Mouse (Mus musculus) left cerebral cortex, adult 2 months (tissue): Measurements from ENCODE around the gene Tctex1d2. TPM values are rescaled to one million over a fixed set of nuclear protein-coding genes. Genes with fewer than 3 reads are reported as not detected.
"Not testable (repeated sequence)": the region's sequence is repeated elsewhere in the genome, so short reads cannot be mapped to it uniquely, and the experiment has no call there.

Experiments
- DNase-seq, 2 experiments: peaks; one replicate each; pipeline ENCODE4 v3.0.0; 2021 to 2022; ENCODE audit warnings: low spot score in 2 of 2, mixed read lengths in 1 of 2; ENCODE audit errors: extremely low spot score in 1 of 2
- H3K27ac ChIP-seq: fragments of 200-600 bp; 2 replicates; pipeline ENCODE4 v1.8.1; 2022
- H3K4me3 ChIP-seq: fragments of 200-600 bp; 2 replicates; pipeline ENCODE4 v1.8.1; 2022
- CTCF ChIP-seq: fragments of 200-600 bp; IDR thresholded peaks from 2 replicates; pipeline ENCODE4 v1.8.1; 2022; ENCODE audit warnings: antibody characterized with exemption, mild to moderate bottlenecking, moderate library complexity
- intact Hi-C: fragments of 180-260 bp; cut with DNase I; formaldehyde crosslinking; loops from one replicate; pipeline ENCODE4 v1.15.1; 2025
- total RNA-seq, 2 experiments: library from RNA; stranded (reverse); gene quantifications; 2 replicates each; pipeline ENCODE4 v1.2.3; 2021

Tctex1d2 gene
- total RNA-seq, 2 experiments from 2014 or later: 13.6 to 14.9 TPM

GRCm38 (mm10) chr16:32434066-32434465 lies 14.6 kb downstream of the Tctex1d2 start:
- intact Hi-C loops: no loop called here
- Histone ChIP-seq H3K27ac (no peak overlapping the region), H3K4me3 (no peak overlapping the region)
- no peak for DNase-seq
- no peak for TF ChIP-seq CTCF

DNA sequence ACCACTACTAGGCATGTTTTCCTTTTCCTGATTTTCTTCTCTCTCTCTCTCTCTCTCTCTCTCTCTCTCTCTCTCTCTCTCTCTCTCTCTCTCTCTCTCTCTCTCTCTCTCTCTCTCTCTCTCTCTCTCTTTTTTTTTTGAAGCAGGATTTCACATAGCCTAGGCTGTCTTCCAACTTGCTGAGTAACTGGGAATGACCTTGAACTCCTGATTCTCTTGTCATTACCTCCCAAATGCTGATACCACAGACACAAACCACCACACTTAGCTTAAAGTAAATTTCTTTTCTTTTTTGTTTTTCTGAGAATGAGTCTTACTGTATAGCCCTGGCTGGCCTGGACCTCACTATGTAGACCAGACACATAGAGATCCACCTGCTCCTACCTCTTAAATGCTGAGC lies 15.2 kb downstream of the Tctex1d2 start:
- intact Hi-C loops: no loop called here

GRCm38 (mm10) chr16:32436657-32437056 lies 17.2 kb downstream of the Tctex1d2 start:
- TF ChIP-seq CTCF: no peak
- intact Hi-C loops: no loop called here
- no peak for DNase-seq
- no peak overlapping the region for H3K4me3 ChIP-seq
- no peak overlapping the region for H3K27ac ChIP-seq

More for the DNA sequence above, 15.2 kb downstream of the Tctex1d2 start:
- Histone ChIP-seq H3K27ac (no peak overlapping the region), H3K4me3 (no peak overlapping the region)
- no peak for TF ChIP-seq CTCF
- no peak for DNase-seq

- no peak for DNase-seq
- Histone ChIP-seq H3K27ac (no peak overlapping the region), H3K4me3 (no peak overlapping the region)
- intact Hi-C loops: no loop called here
- TF ChIP-seq CTCF: no peak
Measured at GRCm38 (mm10) chr16:32437266-32437665, 17.8 kb downstream of the Tctex1d2 start.

- intact Hi-C loops: no loop called here
- DNase-seq: no peak
- Histone ChIP-seq H3K4me3 (no peak overlapping the region), H3K27ac (no peak overlapping the region)
- no peak for TF ChIP-seq CTCF
Measured at GRCm38 (mm10) chr16:32441432-32441831, 21.9 kb downstream of the Tctex1d2 start.

DNA sequence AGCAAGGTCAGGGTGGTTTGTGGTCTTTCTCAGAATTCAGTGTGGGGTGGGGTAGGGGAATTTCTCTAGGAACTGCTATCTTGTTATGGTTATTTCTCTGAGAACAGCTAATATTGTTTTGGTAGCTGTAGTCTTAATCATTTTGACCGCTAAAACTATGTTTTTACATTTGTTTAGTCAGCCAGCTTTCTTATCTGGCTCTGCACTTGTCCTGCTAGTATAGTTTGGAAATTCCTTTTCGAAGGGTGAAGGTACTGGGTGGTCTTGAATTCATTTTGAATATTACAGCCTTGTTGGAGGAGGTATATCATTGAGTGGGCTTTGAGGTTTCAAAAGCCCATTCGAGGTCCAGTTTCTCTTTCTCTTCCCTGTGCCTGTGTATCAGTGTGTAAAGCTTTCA lies 25.1 kb downstream of the Tctex1d2 start:
- intact Hi-C loops, DNase-seq, H3K4me3 ChIP-seq, H3K27ac ChIP-seq: not testable (repeated sequence)

GRCm38 (mm10) chr16:32445558-32445957 lies 26.1 kb downstream of the Tctex1d2 start:
- DNase-seq: no peak
- no peak overlapping the region for H3K27ac ChIP-seq
- TF ChIP-seq CTCF: no peak
- intact Hi-C loops: no loop called here
- H3K4me3 ChIP-seq: no peak overlapping the region

- no peak overlapping the region for H3K27ac ChIP-seq
- H3K4me3 ChIP-seq: no peak overlapping the region
- no peak for TF ChIP-seq CTCF
- no peak for DNase-seq
- intact Hi-C loops: no loop called here
Measured at GRCm38 (mm10) chr16:32446563-32447138, 27.1 kb downstream of the Tctex1d2 start.

DNA sequence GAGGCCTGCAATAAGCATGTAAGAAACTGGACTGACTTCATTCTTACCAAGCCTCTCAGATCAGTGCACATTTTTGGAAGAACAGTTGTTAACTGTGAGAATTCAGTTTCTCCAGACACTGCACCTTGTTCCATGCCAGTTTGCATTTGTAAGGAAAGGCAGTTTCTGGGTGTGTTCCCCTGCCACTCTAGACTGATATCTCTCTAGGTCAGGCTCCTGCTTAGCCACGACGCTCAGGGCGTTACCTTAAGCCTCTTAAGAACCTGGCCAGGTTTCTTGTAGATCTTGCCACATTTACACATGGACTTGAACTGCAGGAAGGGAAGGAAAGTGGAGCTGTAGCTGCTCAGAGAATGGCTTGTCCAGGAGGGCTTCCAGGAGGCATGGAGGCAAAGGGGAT lies 30.2 kb downstream of the Tctex1d2 start:
- Histone ChIP-seq H3K4me3 (no peak overlapping the region), H3K27ac (no peak overlapping the region)
- DNase-seq: no peak
- no peak for TF ChIP-seq CTCF
- intact Hi-C loops: no loop called here

DNA sequence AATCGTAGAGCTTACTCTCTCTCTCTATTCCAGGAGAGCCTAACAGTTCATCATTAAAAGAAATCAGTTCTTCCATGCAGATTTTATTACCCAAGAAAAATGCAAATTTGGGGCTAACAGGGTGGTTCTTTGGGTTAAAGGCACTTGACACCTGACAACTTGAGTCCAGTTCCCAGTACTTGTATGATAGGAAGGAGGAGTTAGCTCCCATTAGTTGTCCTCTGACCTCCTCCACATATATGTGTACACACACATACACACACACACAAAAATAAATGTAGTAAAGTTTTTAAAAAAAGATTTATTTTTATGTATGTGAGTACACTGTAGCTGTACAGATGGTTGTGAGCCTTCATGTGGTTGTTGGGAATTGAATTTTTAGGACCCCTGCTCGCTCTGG lies 30.6 kb downstream of the Tctex1d2 start:
- no peak for DNase-seq
- Histone ChIP-seq H3K27ac (no peak overlapping the region), H3K4me3 (no peak overlapping the region)
- TF ChIP-seq CTCF: no peak
- intact Hi-C loops: no loop called here

- Histone ChIP-seq H3K4me3 (no peak overlapping the region), H3K27ac (no peak overlapping the region)
- intact Hi-C loops: no loop called here
- TF ChIP-seq CTCF: no peak
- DNase-seq: no peak
Measured at GRCm38 (mm10) chr16:32453102-32453501, 33.6 kb downstream of the Tctex1d2 start.

DNA sequence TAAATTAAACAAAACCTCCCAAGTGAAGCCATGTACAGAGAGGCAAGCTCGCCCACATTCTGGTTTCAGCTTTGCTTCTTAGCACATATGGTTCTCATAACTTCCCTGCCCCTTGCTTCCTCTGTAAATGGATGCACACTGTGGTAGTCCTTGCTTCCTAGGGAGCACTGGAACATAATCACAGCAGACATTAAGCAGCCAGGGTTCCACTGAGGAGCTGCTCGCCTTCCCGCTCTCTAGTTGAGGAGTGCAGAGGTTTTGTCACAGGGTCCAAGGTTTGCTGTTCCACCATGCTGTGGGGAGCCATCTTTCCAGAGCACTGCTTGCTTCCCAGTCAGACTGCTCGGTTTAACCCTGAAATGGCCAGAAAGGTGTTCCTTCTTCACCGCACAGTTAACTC lies 35.1 kb downstream of the Tctex1d2 start:
- H3K27ac ChIP-seq: no peak overlapping the region
- DNase-seq: no peak
- no peak overlapping the region for H3K4me3 ChIP-seq
- no peak for TF ChIP-seq CTCF
- intact Hi-C loops: loop anchor here (5.0 kb wide), 1 partner anchor 192 kb away; no protein-coding TSS in a partner anchor

DNA sequence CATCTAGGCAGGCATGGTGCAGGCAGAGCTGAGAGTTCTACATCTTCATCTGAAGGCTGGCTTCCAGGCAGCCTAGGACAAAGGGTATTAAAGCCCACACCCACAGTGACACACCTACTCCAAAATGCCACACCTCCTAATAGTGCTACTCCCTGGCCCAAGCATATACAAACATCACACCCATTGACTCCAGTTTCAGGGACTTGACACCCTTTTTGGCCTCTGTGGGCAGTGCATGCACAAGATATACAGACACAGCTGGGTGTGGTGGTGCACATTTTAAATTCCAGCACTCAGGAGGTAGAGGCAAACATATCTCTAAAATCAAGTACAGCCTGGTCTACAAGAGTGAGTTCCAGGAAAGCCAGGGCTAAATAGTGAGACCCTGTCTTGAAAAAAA lies 36.6 kb downstream of the Tctex1d2 start:
- intact Hi-C loops: loop anchor here (5.0 kb wide), 1 partner anchor 194 kb away; no protein-coding TSS in a partner anchor
- TF ChIP-seq CTCF: no peak
- DNase-seq: no peak
- Histone ChIP-seq H3K27ac (no peak overlapping the region), H3K4me3 (no peak overlapping the region)
